Mouse (Mus musculus) NIH3T3 (cell line): ENCODE results near the gene Pfdn4.

Experiments
- DNase-seq: peaks from one replicate; pipeline ENCODE4 v3.0.0-alpha.2; 2012; ENCODE audit warnings: low read depth

Gene Pfdn4

DNA sequence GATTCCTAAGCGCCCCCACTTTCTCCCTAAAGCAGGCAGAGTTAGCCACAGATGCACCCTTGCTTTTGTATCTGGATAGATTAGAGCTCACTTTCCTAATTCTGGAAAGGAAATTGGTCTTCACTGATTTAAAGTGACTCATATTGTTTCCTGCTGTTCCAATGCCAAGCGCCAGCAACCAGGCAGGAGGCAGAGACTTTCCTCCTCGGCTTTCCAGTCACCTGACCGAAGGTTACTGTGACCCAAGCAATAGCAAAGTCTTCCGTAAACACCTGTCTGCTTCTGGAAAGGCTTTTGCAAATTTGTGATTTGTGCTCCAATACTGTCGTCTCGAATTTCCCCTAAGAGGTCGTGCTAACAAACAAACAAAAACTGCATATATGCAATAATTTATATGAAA is 1.8 kb downstream of the Pfdn4 start:
- no peak for DNase-seq

GRCm38 (mm10) chr2:170503343-170503742 is 7.1 kb downstream of the Pfdn4 start:
- peak; percentile 61 for DNase-seq

DNA sequence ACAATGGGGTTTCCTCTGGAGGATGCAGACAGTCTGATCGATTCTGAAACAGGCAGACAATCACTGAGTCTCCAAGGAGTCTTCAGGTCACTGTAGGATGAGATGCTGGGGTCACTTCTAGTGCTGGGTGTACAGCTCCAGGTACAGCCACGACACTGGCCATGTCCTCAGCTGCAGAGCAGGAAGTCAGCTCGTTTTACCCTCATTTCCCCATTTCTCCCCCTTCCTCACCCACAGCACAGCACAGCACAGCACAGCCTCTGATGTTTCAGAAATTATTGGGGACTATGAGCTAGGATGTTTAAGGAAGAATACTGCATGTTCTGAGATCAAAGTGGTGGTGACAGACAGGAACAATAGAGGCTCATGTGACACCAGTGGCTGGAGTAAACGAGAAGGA is 7.8 kb downstream of the Pfdn4 start:
- DNase-seq = no peak

GRCm38 (mm10) chr2:170507734-170508133 is 11.5 kb downstream of the Pfdn4 start:
- DNase-seq = peak; percentile 91

- peak; percentile 94 for DNase-seq
Observed at GRCm38 (mm10) chr2:170508821-170509220, 12.6 kb downstream of the Pfdn4 start.

GRCm38 (mm10) chr2:170511073-170511891 is 15.1 kb downstream of the Pfdn4 start:
- DNase-seq = peak; percentile 97

DNA sequence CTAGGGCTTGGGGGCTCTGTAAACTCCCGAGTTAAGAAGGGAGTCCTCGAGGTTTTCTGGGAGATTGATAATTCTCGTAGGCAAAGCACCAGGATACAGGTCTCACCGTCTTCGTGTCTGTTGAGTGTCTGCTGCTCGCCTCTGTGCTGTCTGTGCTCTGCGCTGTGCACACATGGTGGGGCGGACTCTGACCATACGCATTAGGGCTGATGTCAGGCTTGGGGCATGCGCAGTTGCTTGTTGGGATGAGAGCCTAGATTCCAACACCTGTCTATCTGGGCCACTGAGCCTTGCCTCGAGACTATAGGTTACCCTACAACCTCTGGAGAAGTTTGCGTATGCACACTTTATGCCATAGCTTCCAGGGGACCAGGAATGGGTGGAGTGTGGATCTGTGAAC is 17.5 kb downstream of the Pfdn4 start:
- no peak for DNase-seq

- DNase-seq = peak; percentile 75
Observed at GRCm38 (mm10) chr2:170520321-170520971, 24.2 kb downstream of the Pfdn4 start.

- peak; percentile 70 for DNase-seq
Observed at GRCm38 (mm10) chr2:170526513-170526912, 30.3 kb downstream of the Pfdn4 start.

- no peak for DNase-seq
Observed at GRCm38 (mm10) chr2:170528061-170528460, 31.8 kb downstream of the Pfdn4 start.

GRCm38 (mm10) chr2:170529766-170530165 is 33.5 kb downstream of the Pfdn4 start:
- DNase-seq = no peak

DNA sequence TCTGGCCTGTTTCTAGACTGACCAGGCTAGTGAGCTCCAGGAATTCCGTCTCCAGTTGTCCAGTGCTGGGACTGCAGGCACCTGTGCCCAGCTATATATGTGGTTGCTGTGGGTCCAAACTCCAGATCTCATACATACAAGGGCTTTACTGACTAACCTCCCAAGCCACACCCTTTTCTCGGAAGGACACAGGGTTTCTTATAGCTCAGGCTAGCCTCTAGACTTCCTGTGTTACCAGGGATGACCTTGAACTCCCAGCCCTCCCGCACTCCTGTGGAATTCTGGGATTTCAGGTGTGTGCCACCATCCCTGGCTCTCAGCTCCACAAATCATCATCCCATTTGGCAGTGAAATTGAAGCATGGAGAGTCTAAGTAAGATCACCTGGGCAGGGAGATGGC is 34.0 kb downstream of the Pfdn4 start:
- no peak for DNase-seq

DNA sequence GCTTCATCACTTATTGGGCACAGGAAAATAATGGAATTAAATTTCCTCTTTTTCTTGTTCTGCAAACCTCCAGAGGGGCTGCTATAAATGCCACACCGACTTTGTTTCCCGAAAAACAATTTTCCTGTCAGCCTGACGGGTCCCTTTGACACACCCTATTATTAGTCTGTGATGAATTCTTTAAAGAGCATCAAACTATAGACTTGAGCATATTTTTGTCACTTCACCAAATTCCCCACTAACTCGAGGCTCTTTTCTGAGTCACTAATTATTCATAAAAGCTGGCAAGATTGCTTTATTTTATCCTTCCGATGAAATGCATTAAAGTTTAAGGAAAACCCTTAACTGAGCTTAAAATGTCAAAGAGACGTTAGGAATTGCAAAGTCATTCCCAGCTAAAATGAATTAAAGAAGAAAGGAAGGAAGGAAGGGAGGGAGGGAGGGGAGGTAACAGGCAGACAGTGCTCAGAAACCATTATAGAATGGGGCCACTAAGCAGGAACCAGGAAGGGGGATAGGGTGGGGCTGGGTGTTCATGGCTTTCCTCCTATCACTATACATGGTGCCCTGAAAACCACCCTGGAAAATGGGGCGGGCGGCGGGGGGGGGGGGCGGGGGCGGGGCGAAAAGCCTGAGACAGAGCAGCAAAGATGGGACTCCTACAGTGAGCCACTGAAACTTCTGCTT is 38.0 kb downstream of the Pfdn4 start:
- no peak for DNase-seq

- DNase-seq = no peak
Observed at GRCm38 (mm10) chr2:170534803-170535174, 38.6 kb downstream of the Pfdn4 start.

GRCm38 (mm10) chr2:170535841-170536240 is 39.6 kb downstream of the Pfdn4 start:
- DNase-seq = no peak

GRCm38 (mm10) chr2:170539211-170539610 is 43.0 kb downstream of the Pfdn4 start:
- no peak for DNase-seq

GRCm38 (mm10) chr2:170543625-170544024 is 47.4 kb downstream of the Pfdn4 start:
- no peak for DNase-seq

GRCm38 (mm10) chr2:170544159-170544558 is 47.9 kb downstream of the Pfdn4 start:
- DNase-seq = no peak

GRCm38 (mm10) chr2:170544950-170545349 is 48.7 kb downstream of the Pfdn4 start:
- DNase-seq = no peak

GRCm38 (mm10) chr2:170545745-170546144 is 49.5 kb downstream of the Pfdn4 start:
- DNase-seq = no peak

GRCm38 (mm10) chr2:170547526-170547925 is 51.3 kb downstream of the Pfdn4 start:
- DNase-seq = peak; percentile 7

DNA sequence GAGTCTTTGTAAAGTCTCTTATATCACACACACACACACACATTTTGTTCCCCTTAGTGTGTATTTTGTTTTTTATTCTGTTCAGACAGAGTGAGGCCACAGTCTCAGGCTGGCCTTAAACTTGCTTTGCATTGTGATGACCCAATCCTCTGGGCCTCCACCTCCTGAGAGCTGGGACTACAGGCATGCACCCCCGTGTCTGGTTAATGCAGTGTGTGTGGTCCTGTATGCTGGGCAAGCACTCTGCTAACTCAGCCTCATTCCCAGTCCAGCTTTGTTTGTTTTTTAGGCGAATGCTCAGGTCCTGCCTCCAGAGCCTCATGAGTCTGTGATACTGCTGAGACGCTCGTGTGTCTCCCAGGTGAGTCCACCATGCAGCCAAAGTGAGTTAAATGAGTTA is 51.8 kb downstream of the Pfdn4 start:
- no peak for DNase-seq

DNA sequence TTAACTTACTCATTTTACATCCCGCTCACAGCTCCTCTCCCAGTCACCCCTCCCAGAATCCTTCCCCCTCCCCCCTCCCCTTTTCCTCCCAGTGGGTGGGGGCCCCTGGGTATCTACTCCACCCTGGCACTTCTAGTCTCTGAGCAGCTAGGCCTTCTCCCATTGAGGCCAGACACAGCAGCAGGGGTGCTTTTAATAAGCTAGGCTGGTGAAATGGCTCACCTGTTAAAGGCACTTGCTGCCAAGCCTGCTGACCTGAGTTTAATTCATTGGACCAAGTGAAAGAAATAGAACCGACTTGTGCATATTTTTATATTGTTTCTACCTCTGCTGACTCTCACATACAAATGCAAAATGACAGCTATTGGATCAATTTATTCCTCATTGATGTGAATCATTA is 52.9 kb downstream of the Pfdn4 start:
- DNase-seq = no peak
